Mouse (Mus musculus) small intestine, adult 2 months (tissue): ENCODE results near the gene Agap1.

Source experiments
- CTCF ChIP-seq: fragments of 200-500 bp; IDR thresholded peaks from 2 replicates; pipeline ENCODE4 v1.5.1; 2012; ENCODE audit warnings: low read depth, mild to moderate bottlenecking, control low read depth, inconsistent platforms, low read length, moderate library complexity, mixed read lengths; ENCODE audit not compliant: insufficient replicate concordance, insufficient read length; ENCODE audit errors: extremely low read depth
- POLR2A ChIP-seq: fragments of 200-500 bp; IDR thresholded peaks from 2 replicates; pipeline ENCODE4 v1.6.1; 2012; ENCODE audit warnings: low read depth, mild to moderate bottlenecking, control low read depth, inconsistent platforms, low read length, moderate library complexity

DNA sequence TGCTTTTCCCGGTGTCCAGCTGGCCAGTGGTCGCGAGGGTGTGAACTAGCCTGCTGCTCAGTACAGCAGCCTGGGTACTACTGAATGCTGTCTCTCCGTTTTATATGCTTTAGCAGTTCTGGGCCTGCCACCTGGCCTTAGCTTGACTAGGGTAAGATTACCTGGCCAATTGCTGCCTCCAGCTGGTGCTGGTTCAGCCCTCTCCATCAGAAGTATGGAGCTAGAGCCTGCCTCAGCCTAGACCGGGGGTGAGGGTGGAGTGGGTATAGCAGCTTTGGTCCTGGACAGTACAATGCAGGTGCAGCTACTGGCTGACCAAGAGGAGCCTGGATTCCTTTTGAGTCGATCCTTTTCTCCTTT, 127.1 kb downstream of the Agap1 start:
- TF ChIP-seq CTCF, result no peak
- TF ChIP-seq POLR2A, result no peak
